Mouse (Mus musculus): ENCODE measurements at regions not wholly inside any gene's neighbourhood (a gene's known extent, or its start where the extent isn't known, plus 50 kb on each side); places are given as distances from the start of the nearest gene placed in this dataset.

- ATAC-seq (ENCODE audit: insufficient number of reproducible peaks, insufficient read depth, low FRiP score, low read depth), result no peak
- Histone ChIP-seq H3K4me2 (ENCODE audit: low read length) (peak overlapping the region; percentile 63), H3K4me3 (ENCODE audit: control insufficient read depth in 1 of 2, insufficient read depth in 1 of 2, low read depth in 1 of 2, low read length in 2 of 2) (peak overlapping the region in 1 of 2 experiments; percentile 51; a peak in 3 of 4 replicates), H3K36me3 (ENCODE audit: control insufficient read depth, insufficient read depth, low read length) (no peaks in the 10 kb centered on the region), H3K9ac (ENCODE audit: low read length) (peak overlapping the region; percentile 77; the same call in 1 of the 2 replicates), H3K9me3 (ENCODE audit: control insufficient read depth, low read length) (no peaks in the 10 kb centered on the region), H3K27me3 (ENCODE audit: control insufficient read depth, insufficient read depth, low read length) (no peaks in the 10 kb centered on the region; the same call in 1 of the 2 replicates), H3K27ac (replicated peaks in 1 of 2; ENCODE audit: control insufficient read depth in 1 of 2, insufficient read depth in 1 of 2, low read depth in 2 of 2, low read length in 2 of 2) (peak overlapping the region; percentile 82 to 90), H3K4me1 (ENCODE audit: control insufficient read depth in 2 of 2, insufficient read depth in 2 of 2, low read length in 2 of 2) (peaks cover 20 to 37% of the 10 kb centered on the region in 2 experiments)
- 86% methylated on average over 3 of the region's 3 CpGs for WGBS
These were observed 108.4 kb upstream of the Jun start for GRCm38 (mm10) chr4:95160465-95160864.

DNA sequence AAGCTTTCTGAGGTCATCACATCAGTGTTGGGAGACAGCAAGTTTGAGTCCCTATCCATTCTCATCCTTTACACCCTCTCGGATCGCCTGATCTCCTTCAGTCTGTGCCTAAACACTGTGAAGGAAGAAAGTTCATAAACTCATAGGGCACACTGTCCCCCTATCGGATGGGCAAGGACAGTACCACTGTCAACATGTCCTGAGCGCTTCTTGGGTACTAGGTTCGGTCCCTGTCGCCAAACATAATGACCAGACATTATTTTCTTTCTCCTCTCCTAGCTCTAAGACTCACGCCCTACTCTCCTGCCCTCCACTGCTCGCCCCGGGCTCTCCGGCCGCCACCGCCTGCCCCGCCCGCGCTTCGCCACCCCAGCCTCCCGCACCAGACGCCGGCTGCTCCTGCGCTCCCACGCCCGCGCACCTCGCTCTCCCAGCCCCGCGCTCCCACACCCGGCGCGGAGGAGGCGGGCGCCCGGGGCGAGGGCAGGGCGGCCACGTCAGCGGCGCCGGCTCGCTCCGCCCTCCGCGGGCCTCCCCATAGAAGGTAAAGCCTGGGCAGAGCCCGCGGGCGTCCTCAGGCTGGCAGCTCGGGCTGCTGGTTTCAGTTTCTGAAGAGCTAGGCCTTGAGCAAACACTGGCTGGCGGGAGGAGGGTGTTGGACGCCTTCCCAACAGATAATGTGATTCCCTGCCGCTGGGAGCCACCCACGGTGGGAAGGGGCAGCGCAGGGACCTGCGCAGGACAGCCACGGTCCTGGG lies 109.1 kb upstream of the Jun start:
- H3K4me1 ChIP-seq (ENCODE audit: control insufficient read depth in 2 of 2, insufficient read depth in 2 of 2, low read length in 2 of 2), result peaks cover 15 to 31% of the 10 kb centered on the region in 2 experiments
- WGBS, result 1% methylated on average over 53 of the region's 53 CpGs

GRCm38 (mm10) chr4:95161670-95162020 lies 109.6 kb upstream of the Jun start:
- Histone ChIP-seq H3K4me1 (ENCODE audit: control insufficient read depth in 2 of 2, insufficient read depth in 2 of 2, low read length in 2 of 2) (peaks cover 15 to 26% of the 10 kb centered on the region in 2 experiments), H3K4me2 (ENCODE audit: low read length) (peak overlapping the region; percentile 63), H3K4me3 (ENCODE audit: control insufficient read depth in 1 of 2, insufficient read depth in 1 of 2, low read depth in 1 of 2, low read length in 2 of 2) (peak overlapping the region; percentile 46 to 51), H3K27ac (replicated peaks in 1 of 2; ENCODE audit: control insufficient read depth in 1 of 2, insufficient read depth in 1 of 2, low read depth in 2 of 2, low read length in 2 of 2) (peak overlapping the region; percentile 82 to 90), H3K9me3 (ENCODE audit: control insufficient read depth, low read length) (no peaks in the 10 kb centered on the region), H3K27me3 (ENCODE audit: control insufficient read depth, insufficient read depth, low read length) (no peaks in the 10 kb centered on the region; the same call in 1 of the 2 replicates), H3K9ac (ENCODE audit: low read length) (peak overlapping the region; percentile 77), H3K36me3 (ENCODE audit: control insufficient read depth, insufficient read depth, low read length) (no peaks in the 10 kb centered on the region)
- no peak for ATAC-seq (ENCODE audit: insufficient number of reproducible peaks, insufficient read depth, low FRiP score, low read depth)
- 14% methylated on average over 7 of the region's 7 CpGs for whole genome bisulfite sequencing

More for the DNA sequence above, 109.1 kb upstream of the Jun start:
- Histone ChIP-seq H3K27me3 (ENCODE audit: control insufficient read depth, insufficient read depth, low read length) (no peaks in the 10 kb centered on the region; the same call in 1 of the 2 replicates), H3K27ac (replicated peaks in 1 of 2; ENCODE audit: control insufficient read depth in 1 of 2, insufficient read depth in 1 of 2, low read depth in 2 of 2, low read length in 2 of 2) (peak overlapping the region; percentile 82 to 90), H3K9me3 (ENCODE audit: control insufficient read depth, low read length) (no peaks in the 10 kb centered on the region), H3K9ac (ENCODE audit: low read length) (peak overlapping the region; percentile 77), H3K4me3 (ENCODE audit: control insufficient read depth in 1 of 2, insufficient read depth in 1 of 2, low read depth in 1 of 2, low read length in 2 of 2) (peak overlapping the region; percentile 46 to 51), H3K4me2 (ENCODE audit: low read length) (peak overlapping the region; percentile 63), H3K36me3 (ENCODE audit: control insufficient read depth, insufficient read depth, low read length) (no peaks in the 10 kb centered on the region)
- peak; percentile 93 for ATAC-seq (ENCODE audit: insufficient number of reproducible peaks, insufficient read depth, low FRiP score, low read depth)

GRCm38 (mm10) chr4:95162386-95163090 lies 110.5 kb upstream of the Jun start:
- H3K27ac ChIP-seq (replicated peaks in 1 of 2; ENCODE audit: control insufficient read depth in 1 of 2, insufficient read depth in 1 of 2, low read depth in 2 of 2, low read length in 2 of 2), result no peak overlapping the region
- 70% methylated on average over 9 of the region's 9 CpGs for WGBS
- no peak overlapping the region for H3K9ac ChIP-seq (ENCODE audit: low read length)
- H3K4me1 ChIP-seq (ENCODE audit: control insufficient read depth in 2 of 2, insufficient read depth in 2 of 2, low read length in 2 of 2), result peaks cover 7 to 18% of the 10 kb centered on the region in 2 experiments
- H3K4me3 ChIP-seq (ENCODE audit: control insufficient read depth in 1 of 2, insufficient read depth in 1 of 2, low read depth in 1 of 2, low read length in 2 of 2), result no peak overlapping the region
- no peaks in the 10 kb centered on the region; the same call in 1 of the 2 replicates for H3K27me3 ChIP-seq (ENCODE audit: control insufficient read depth, insufficient read depth, low read length)
- no peak overlapping the region for H3K4me2 ChIP-seq (ENCODE audit: low read length)
- no peaks in the 10 kb centered on the region for H3K36me3 ChIP-seq (ENCODE audit: control insufficient read depth, insufficient read depth, low read length)
- no peaks in the 10 kb centered on the region for H3K9me3 ChIP-seq (ENCODE audit: control insufficient read depth, low read length)
- ATAC-seq (ENCODE audit: insufficient number of reproducible peaks, insufficient read depth, low FRiP score, low read depth), result no peak

DNA sequence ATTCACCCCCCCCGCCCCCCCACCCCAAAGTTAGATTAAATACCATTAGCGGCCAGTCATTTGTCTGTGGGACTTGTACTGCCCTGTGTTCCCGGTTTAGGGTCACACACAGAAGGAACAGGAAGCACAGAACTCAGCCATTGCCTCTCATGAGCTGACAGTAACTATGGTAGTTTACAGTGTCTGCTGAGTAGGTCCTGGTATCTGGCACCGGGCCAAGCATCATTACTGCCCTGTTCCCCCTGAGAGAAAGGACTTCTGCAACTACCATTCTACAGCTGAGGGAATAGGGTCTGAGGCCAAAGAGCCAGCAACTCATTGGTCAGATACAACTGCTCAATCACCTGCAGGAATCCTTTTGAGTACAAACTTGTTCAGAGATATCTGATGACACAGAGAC lies 111.4 kb upstream of the Jun start:
- ATAC-seq (ENCODE audit: insufficient number of reproducible peaks, insufficient read depth, low FRiP score, low read depth), result no peak
- 68% methylated on average over 4 of the region's 4 CpGs for WGBS
- Histone ChIP-seq H3K9ac (ENCODE audit: low read length) (no peak overlapping the region), H3K4me2 (ENCODE audit: low read length) (no peak overlapping the region), H3K27ac (replicated peaks in 1 of 2; ENCODE audit: control insufficient read depth in 1 of 2, insufficient read depth in 1 of 2, low read depth in 2 of 2, low read length in 2 of 2) (no peak overlapping the region), H3K27me3 (ENCODE audit: control insufficient read depth, insufficient read depth, low read length) (no peaks in the 10 kb centered on the region), H3K4me1 (ENCODE audit: control insufficient read depth in 2 of 2, insufficient read depth in 2 of 2, low read length in 2 of 2) (peaks cover 7 to 18% of the 10 kb centered on the region in 2 experiments), H3K4me3 (ENCODE audit: control insufficient read depth in 1 of 2, insufficient read depth in 1 of 2, low read depth in 1 of 2, low read length in 2 of 2) (no peak overlapping the region), H3K9me3 (ENCODE audit: control insufficient read depth, low read length) (no peaks in the 10 kb centered on the region), H3K36me3 (ENCODE audit: control insufficient read depth, insufficient read depth, low read length) (no peaks in the 10 kb centered on the region)

DNA sequence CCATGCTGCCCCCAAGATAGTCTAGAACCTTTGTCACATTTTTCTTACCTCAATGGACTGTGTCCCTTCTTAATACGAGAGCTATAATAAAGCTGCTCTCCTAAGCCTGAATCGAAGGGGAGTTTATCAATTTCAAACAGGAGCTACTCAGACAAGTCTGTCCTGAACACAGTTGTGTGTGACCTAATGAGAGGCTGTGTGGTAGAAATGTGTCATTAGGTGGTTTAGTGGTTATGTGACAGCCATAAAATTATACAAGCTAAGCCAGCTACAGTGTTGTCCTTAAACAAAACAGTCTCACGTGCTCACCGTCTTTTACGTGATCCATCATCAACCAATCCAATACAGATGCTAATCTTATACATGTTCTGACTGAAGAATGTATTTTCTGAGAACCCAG lies 114.5 kb upstream of the Jun start:
- no peak for ATAC-seq (ENCODE audit: insufficient number of reproducible peaks, insufficient read depth, low FRiP score, low read depth)
- H3K36me3 ChIP-seq (ENCODE audit: control insufficient read depth, insufficient read depth, low read length), result no peaks in the 10 kb centered on the region
- 0 out of 4 replicates have a peak, but pooled peaks cover 0 to 3% of the 10 kb centered on the region in 2 experiments for H3K4me1 ChIP-seq (ENCODE audit: control insufficient read depth in 2 of 2, insufficient read depth in 2 of 2, low read length in 2 of 2)
- no peak overlapping the region for H3K9ac ChIP-seq (ENCODE audit: low read length)
- no peak overlapping the region for H3K4me2 ChIP-seq (ENCODE audit: low read length)
- H3K4me3 ChIP-seq (ENCODE audit: control insufficient read depth in 1 of 2, insufficient read depth in 1 of 2, low read depth in 1 of 2, low read length in 2 of 2), result no peak overlapping the region
- no peaks in the 10 kb centered on the region for H3K9me3 ChIP-seq (ENCODE audit: control insufficient read depth, low read length)
- no peaks in the 10 kb centered on the region for H3K27me3 ChIP-seq (ENCODE audit: control insufficient read depth, insufficient read depth, low read length)
- no peak overlapping the region for H3K27ac ChIP-seq (replicated peaks in 1 of 2; ENCODE audit: control insufficient read depth in 1 of 2, insufficient read depth in 1 of 2, low read depth in 2 of 2, low read length in 2 of 2)
- WGBS, result 82% methylated on average over 5 of the region's 5 CpGs

GRCm38 (mm10) chr4:95167216-95167615 lies 115.2 kb upstream of the Jun start:
- 83% methylated on average over 1 of the region's 1 CpGs for WGBS
- no peak overlapping the region for H3K4me3 ChIP-seq (ENCODE audit: control insufficient read depth in 1 of 2, insufficient read depth in 1 of 2, low read depth in 1 of 2, low read length in 2 of 2)
- ATAC-seq (ENCODE audit: insufficient number of reproducible peaks, insufficient read depth, low FRiP score, low read depth), result no peak
- H3K9ac ChIP-seq (ENCODE audit: low read length), result no peak overlapping the region
- no peaks in the 10 kb centered on the region for H3K27me3 ChIP-seq (ENCODE audit: control insufficient read depth, insufficient read depth, low read length)
- H3K4me1 ChIP-seq (ENCODE audit: control insufficient read depth in 2 of 2, insufficient read depth in 2 of 2, low read length in 2 of 2), result no peaks in the 10 kb centered on the region
- no peaks in the 10 kb centered on the region for H3K36me3 ChIP-seq (ENCODE audit: control insufficient read depth, insufficient read depth, low read length)
- no peaks in the 10 kb centered on the region for H3K9me3 ChIP-seq (ENCODE audit: control insufficient read depth, low read length)
- no peak overlapping the region for H3K4me2 ChIP-seq (ENCODE audit: low read length)
- no peak overlapping the region for H3K27ac ChIP-seq (replicated peaks in 1 of 2; ENCODE audit: control insufficient read depth in 1 of 2, insufficient read depth in 1 of 2, low read depth in 2 of 2, low read length in 2 of 2)

Measured in heart, embryonic 14.5 days (tissue).